Mouse (Mus musculus) CD4-positive, CD25-positive, alpha-beta regulatory T cell, adult 4 months (primary cell): ENCODE data around the gene Ralgapa1. TPM values are rescaled to one million over a fixed set of nuclear protein-coding genes. Genes with fewer than 3 reads are reported as not detected.

ENCODE experiments used
- ATAC-seq: one replicate; pipeline ENCODE4 v1.8.0; 2017
- polyA plus RNA-seq, 2 experiments: library from polyadenylated mRNA; unstranded; fragments of 100-300 nt; shearing (Covaris generic); gene quantifications; one replicate each; pipeline ENCODE4 v1.2.1; 2017

Gene Ralgapa1
- 10 to 100 TPM; 14.0 to 17.4 TPM for polyA plus RNA-seq

GRCm38 (mm10) chr12:55820661-55821314 lies at the start of gene Ralgapa1:
TSS of gene Ralgapa1 (minus strand) at chr12:55821167.
- ATAC-seq: peak; percentile 91

DNA sequence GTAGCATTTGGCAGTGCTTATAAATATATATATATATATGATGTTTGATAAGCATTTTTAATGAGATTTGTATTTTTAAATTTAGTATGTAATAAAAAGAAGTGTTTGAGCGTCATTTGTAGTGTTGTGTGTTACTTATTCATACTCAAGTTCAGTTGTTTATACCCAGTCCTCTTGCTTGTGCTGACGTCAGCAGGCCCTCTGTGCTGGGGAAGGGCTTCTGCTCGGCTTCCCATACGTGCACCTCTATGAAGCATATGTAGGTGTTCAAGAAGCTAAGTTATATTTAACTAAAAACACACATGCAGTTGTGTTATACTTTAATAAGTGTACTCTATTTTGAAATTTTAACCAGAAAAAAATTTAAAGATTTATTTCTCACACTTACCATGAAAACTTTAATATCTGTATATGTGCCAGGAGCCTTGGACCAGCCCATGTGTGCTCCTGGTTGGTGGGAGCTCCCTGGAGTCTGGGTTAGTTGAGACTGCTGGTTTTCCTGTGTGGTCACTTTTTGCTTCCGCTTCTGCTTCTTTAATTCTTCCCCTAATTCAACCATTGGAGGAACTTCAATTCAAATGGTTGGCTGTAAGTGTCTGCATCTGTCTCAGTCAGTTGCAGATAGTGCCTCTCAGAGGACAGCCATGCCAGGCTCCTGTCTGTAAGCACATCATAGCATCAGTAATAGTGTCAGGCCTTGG lies 48.8 kb upstream of the Ralgapa1 start:
- ATAC-seq: no peak

DNA sequence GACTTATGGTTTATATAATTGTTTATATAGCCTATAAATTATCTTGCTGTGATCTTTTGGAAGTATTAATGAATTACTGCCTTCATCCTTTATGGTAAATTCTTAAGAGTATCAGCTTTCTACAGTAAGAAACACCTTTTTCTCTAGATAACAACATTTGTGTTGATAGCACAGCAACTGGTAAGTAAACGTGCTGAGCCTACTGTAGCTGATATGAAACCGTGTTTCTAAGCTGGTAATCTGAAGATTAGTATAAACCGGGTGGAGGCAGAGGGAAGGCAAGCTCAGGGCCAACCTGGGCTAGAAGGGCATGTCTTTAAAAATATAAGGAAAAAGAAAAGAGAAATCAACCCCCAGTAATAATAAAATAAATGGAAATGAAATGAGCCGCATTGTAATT lies 46.8 kb upstream of the Ralgapa1 start:
- ATAC-seq: no peak

DNA sequence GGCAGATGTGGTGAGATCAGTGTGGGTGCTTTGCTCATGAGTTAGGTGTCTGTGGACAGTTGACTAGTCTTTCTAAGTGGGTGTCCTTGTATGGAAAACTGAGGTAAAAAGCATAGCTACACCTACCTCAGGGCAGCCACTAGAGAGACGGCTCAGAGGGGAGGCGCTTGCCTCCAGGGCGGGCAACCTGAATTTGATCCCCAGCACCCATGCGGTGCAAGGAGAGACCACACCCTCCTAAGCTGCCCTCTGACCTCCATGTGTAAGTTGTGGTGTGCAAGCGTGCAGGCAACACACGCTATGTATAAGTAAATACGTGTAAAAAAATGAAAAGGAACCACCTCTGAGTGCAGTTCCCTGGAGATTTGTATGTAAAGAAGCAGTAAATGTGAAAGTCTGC lies 39.7 kb upstream of the Ralgapa1 start:
- no peak for ATAC-seq

GRCm38 (mm10) chr12:55859409-55860349 lies 38.7 kb upstream of the Ralgapa1 start:
- ATAC-seq: no peak

- no peak for ATAC-seq
Observed at GRCm38 (mm10) chr12:55850650-55851049, 29.7 kb upstream of the Ralgapa1 start.

- no peak for ATAC-seq
Observed at GRCm38 (mm10) chr12:55847851-55848250, 26.9 kb upstream of the Ralgapa1 start.

DNA sequence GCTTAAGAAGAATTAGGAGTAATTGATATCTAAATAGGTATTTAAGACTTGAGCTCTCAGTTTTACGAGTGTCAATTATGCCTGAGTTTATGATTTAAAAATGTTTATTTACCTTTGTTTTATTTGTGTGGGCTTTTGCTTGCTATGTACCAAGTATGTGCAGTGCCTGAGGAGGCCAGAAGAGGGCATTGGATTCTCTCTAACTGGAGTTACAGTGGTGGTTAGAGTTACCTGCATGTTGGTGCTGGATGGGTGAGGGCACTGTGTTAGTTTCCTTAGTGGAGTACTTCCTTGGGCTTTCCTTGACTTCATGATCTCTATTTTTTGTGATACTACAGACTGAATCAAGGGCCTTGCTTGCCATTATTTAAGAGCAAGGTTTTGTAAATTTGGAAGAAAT lies 25.8 kb upstream of the Ralgapa1 start:
- ATAC-seq: peak; percentile 90

- no peak for ATAC-seq
Observed at GRCm38 (mm10) chr12:55837495-55837894, 16.5 kb upstream of the Ralgapa1 start.

DNA sequence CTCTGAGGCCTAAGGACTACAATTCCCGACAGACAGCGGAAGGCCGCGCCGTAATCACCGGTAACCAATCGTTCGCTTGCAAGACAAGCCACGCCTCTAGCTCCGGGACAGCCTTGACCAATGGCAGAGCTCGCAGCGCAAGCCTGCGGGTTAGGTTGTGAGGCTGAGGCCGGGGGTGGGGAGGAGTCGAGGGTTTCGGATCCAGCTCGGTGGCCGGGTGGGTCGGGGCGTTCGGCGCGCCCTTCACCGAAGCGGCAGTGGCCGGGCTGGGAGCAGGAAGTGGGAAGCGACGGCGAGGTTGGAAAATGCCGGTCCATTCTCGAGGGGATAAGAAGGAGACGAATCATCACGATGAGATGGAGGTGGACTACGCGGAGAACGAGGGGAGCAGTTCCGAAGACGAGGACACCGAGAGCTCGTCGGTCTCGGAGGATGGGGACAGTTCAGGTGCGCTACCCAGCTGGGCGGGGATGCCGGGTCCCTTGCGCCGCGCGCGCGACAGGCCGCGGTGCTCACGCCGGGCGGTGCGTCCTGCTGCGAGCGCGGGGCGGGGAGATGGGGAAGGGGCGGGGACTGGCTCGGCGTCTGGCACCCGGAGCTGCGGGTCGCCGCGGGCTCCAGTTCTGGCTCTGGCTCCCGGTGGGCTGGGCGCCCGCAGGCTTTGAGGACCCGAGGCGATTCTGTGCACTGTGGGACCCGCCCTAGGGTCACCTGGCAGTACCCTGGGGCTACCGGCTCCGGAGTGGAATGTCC lies 15.4 kb upstream of the Ralgapa1 start, which contains the start of gene Brms1l:
Gene Brms1l, plus strand, starts transcription at position 126 of the 753 bp plus-strand sequence.
- ATAC-seq: peak; percentile 98

- ATAC-seq: no peak
Observed at GRCm38 (mm10) chr12:55835857-55836198, 14.9 kb upstream of the Ralgapa1 start.

DNA sequence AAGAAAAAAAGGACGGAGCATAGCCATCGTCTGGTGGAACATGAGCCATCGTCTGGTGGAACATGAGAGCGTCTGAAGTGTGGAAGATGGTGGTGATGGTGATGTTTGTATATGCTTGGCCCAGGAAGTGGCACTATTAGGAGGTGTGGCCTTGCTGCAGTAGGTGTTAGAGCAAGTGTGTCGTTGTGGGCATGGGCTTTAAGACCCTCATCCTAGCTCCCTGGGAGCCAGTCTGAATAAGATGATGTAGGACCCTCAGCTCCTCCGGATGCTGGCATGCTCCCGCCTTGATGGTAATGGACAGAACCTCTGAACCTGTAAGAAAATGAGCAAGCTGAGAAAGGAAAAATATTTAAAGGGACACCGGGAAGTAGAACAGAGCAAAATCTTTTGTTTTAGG lies 13.9 kb upstream of the Ralgapa1 start:
- ATAC-seq: no peak

GRCm38 (mm10) chr12:55833906-55834625 lies 13.1 kb upstream of the Ralgapa1 start:
- ATAC-seq: no peak

- ATAC-seq: no peak
Observed at GRCm38 (mm10) chr12:55832961-55833360, 12.0 kb upstream of the Ralgapa1 start.

GRCm38 (mm10) chr12:55831101-55831500 lies 10.1 kb upstream of the Ralgapa1 start:
- peak; percentile 15 for ATAC-seq

DNA sequence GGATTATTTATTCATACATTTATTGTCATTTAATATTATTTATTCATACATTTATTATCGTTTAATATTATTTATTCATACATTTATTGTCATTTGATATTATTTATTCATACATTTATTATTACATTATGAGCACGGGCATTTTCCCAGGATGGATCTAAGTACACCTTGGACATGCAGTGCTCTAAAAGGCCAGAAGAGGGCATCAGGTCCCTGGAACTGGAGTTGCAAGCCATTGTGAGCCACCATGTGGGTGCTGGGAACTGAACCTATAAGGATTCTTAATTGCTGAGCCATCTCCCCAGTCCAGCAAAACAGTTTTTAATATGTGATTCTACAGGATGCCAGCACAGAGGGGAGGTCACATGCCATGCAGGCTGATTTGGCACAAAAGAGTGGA lies 4.6 kb upstream of the Ralgapa1 start:
- no peak for ATAC-seq

DNA sequence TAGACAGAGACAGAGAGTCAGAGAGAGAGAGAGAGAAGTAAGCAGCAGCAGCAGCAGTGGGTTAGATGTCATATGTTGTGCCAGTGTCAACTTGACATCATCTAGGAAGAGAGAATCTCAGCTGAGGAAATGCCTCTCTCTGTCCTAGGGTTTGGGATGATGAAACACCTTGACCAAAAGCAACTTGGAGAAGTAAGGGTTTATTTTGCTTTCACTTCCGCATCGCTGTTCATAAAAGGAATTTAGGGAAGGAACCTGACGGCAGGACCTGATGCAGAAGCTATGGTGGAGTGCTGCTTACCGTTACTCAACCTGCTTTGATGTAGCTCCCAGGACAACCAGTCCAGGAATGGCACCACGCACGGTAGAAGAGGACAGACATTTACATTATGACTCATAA lies 3.1 kb upstream of the Ralgapa1 start:
- ATAC-seq: no peak

GRCm38 (mm10) chr12:55820119-55820660 lies 777 bp downstream of the Ralgapa1 start:
- ATAC-seq: peak; percentile 22

GRCm38 (mm10) chr12:55816488-55816887 lies 4.5 kb downstream of the Ralgapa1 start:
- ATAC-seq: no peak

- no peak for ATAC-seq
Observed at GRCm38 (mm10) chr12:55805035-55805434, 15.9 kb downstream of the Ralgapa1 start.

- ATAC-seq: no peak
Observed at GRCm38 (mm10) chr12:55801131-55801530, 19.8 kb downstream of the Ralgapa1 start.
